Mouse (Mus musculus) liver, embryonic 13.5 days (tissue): Measurements from ENCODE around the gene Ubl4b. TPM values are rescaled to one million over a fixed set of nuclear protein-coding genes. Genes with fewer than 3 reads are reported as not detected.

ENCODE experiments used
- ATAC-seq: fragments of 200-750 bp; cut with Nextera tagmentation; 2 replicates; pipeline ENCODE4 v1.8.0; 2017; ENCODE audit warnings: low read depth, mild to moderate bottlenecking, moderate number of reproducible peaks, moderate library complexity
- DNase-seq: peaks from one replicate; pipeline ENCODE4 v3.0.0; 2022
- H3K27ac ChIP-seq: fragments of 300-500 bp; sonication (generic); 2 replicates; pipeline ENCODE4 v1.5.1; 2015; ENCODE audit warnings: moderate library complexity, mild to moderate bottlenecking, inconsistent platforms
- H3K27me3 ChIP-seq: fragments of 300-500 bp; sonication (generic); 2 replicates; pipeline ENCODE4 v1.6.1; 2015; ENCODE audit warnings: mild to moderate bottlenecking, inconsistent platforms
- H3K36me3 ChIP-seq: fragments of 300-500 bp; sonication (generic); 2 replicates; pipeline ENCODE4 v1.6.1; 2015; ENCODE audit warnings: mild to moderate bottlenecking, inconsistent platforms
- H3K4me1 ChIP-seq: fragments of 300-500 bp; sonication (generic); replicated peaks from 2 replicates; pipeline ENCODE4 v1.6.1; 2015; ENCODE audit warnings: inconsistent platforms
- H3K4me2 ChIP-seq: fragments of 300-500 bp; sonication (generic); 2 replicates; pipeline ENCODE4 v1.6.1; 2015; ENCODE audit warnings: inconsistent platforms, mild to moderate bottlenecking, moderate library complexity
- H3K4me3 ChIP-seq: fragments of 300-500 bp; sonication (generic); replicated peaks from 2 replicates; pipeline ENCODE4 v1.5.1; 2015; ENCODE audit warnings: mild to moderate bottlenecking, inconsistent platforms
- H3K9ac ChIP-seq: fragments of 300-500 bp; sonication (generic); 2 replicates; pipeline ENCODE4 v1.6.1; 2015; ENCODE audit warnings: mild to moderate bottlenecking, inconsistent platforms
- H3K9me3 ChIP-seq: fragments of 300-500 bp; sonication (generic); replicated peaks from 2 replicates; pipeline ENCODE4 v1.6.1; 2016; ENCODE audit warnings: inconsistent platforms
- WGBS: fragments of 180-500 bp; shearing (Covaris S2); methylation state at CpG from one replicate; pipeline ENCODE4 v1.1.7; 2015; ENCODE audit not compliant: insufficient replicate concordance; 5-methylcytosine and 5-hydroxymethylcytosine counted together
- polyA plus RNA-seq: library from polyadenylated mRNA; unstranded; fragments of >200 nt; fragmentation: Nextera tagmentation; extraction: Ambion mirVana; gene quantifications from 2 replicates; pipeline ENCODE4 v1.2.1, GENCODE M21; 2015

The Ubl4b gene
- not detected in 2 replicates for polyA plus RNA-seq

DNA sequence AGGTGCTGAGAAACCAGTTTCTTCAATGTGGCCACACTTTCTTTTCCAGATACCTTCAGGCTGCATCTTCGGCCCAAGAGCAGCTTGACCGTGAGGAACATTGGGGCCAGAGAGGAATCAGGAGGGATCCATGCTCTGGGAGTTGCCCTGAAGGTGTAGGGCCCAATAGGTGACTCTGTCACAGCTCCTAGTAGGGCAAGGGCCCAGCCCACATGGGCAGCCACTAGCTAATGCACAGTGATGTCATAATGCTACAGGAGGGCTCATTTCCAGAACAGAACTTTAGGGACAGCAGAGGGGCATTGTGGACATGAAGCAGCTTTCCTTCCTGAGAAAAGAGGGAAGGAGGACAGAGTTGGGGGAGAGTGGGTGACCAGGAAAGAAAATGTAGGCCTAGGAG is at the start of gene Ubl4b:
Ubl4b (minus strand) TSS at position 232 of the 400 bp plus-strand sequence.
- 55% methylated on average over 2 of the region's 2 CpGs for WGBS
- H3K4me3 ChIP-seq = no peak within 1 kb of the TSS
- no peaks in the 10 kb centered on the region for H3K27me3 ChIP-seq
- DNase-seq (no peak), ATAC-seq (no peak)
- no peaks in the 10 kb centered on the region for H3K36me3 ChIP-seq
- no peak within 1 kb of the TSS for H3K4me2 ChIP-seq
- H3K9ac ChIP-seq = no peak within 1 kb of the TSS
- no peak within 1 kb of the TSS for H3K27ac ChIP-seq
- H3K9me3 ChIP-seq = no peaks in the 10 kb centered on the region
- no peaks in the 10 kb centered on the region for H3K4me1 ChIP-seq

GRCm38 (mm10) chr3:107600127-107600526 is 45.3 kb upstream of the Ubl4b start:
- 36% methylated on average over 6 of the region's 6 CpGs for WGBS
- peaks cover 5% of the 10 kb centered on the region; the same call in 1 of the 2 replicates for H3K4me1 ChIP-seq
- H3K9ac ChIP-seq = no peak overlapping the region
- H3K9me3 ChIP-seq = no peaks in the 10 kb centered on the region
- DNase-seq (no peak), ATAC-seq (no peak)
- peaks cover 86% of the 10 kb centered on the region for H3K27me3 ChIP-seq
- H3K36me3 ChIP-seq = no peaks in the 10 kb centered on the region
- H3K4me3 ChIP-seq = no peak overlapping the region
- no peak overlapping the region for H3K27ac ChIP-seq
- H3K4me2 ChIP-seq = no peak overlapping the region

DNA sequence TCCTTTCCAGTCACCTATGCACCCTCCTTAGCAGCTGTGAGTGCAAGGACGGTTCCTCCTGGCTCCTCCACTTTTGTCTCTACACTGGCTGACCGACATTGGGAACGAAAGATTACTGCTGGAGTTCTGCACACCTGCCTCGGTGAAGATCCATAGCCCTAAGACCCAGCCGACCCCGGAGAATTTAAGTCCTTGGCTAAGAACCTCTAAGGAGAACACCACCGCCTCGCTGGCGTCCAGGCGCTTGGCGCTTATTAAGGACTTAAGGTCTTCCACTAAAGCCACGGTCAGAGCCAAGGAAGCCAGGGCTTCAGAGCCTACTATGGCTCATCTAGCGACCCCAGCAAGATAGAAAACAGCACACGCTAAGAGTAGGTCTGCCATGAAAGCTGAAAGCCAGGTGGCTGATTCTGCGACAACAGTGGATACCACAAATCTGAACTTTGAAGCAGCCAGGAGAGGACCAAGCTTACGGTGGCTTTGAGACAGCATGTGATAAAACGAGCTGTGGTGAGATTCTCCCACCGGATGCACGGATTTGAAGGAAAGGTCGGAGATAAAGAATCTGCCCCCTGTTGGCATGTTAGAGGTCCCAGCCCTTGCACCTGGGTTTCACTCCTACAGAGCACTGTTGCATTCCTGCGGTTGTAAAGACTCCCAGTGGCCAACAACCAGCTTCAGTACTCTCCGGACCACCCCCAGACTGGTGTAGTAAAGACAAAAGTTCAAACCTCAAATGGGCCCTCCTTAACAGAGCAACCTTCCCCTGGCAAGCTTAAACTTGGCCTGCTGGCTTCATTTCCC is 42.9 kb upstream of the Ubl4b start:
- WGBS = 7% methylated on average over 22 of the region's 22 CpGs

DNA sequence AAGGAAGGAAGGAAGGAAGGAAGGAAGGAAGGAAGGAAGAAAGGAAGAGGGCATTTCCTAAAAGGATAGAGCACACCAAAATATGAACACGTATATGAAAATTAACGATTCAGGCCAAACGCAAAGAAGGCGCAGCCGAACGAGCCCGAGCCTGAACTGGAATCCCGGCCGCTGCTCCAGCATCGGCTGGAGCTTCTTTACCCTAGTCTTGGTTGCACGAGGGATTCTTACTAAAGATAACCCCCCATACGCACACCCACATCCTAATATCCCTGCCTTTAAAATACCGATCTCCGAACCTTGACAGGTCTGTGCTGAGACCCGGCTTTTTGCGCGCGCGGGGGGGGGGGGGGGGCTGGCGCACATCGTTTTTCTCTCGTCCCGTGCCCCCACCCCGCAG is 42.3 kb upstream of the Ubl4b start:
- Histone ChIP-seq H3K4me1 (peaks cover 6% of the 10 kb centered on the region; the same call in 1 of the 2 replicates), H3K4me2 (no peak overlapping the region), H3K36me3 (no peaks in the 10 kb centered on the region), H3K9me3 (no peaks in the 10 kb centered on the region), H3K9ac (no peak overlapping the region), H3K4me3 (no peak overlapping the region), H3K27me3 (peaks cover 99% of the 10 kb centered on the region), H3K27ac (no peak overlapping the region)
- 8% methylated on average over 24 of the region's 24 CpGs for WGBS
- no peak for ATAC-seq
- DNase-seq = no peak

More for the DNA sequence above, 42.9 kb upstream of the Ubl4b start:
- H3K4me1 ChIP-seq = peaks cover 6% of the 10 kb centered on the region; the same call in 1 of the 2 replicates
- peaks cover 97% of the 10 kb centered on the region for H3K27me3 ChIP-seq
- no peak for ATAC-seq
- H3K36me3 ChIP-seq = no peaks in the 10 kb centered on the region
- no peaks in the 10 kb centered on the region for H3K9me3 ChIP-seq
- no peak for DNase-seq
- no peak overlapping the region for H3K4me2 ChIP-seq
- no peak overlapping the region for H3K9ac ChIP-seq
- no peak overlapping the region for H3K27ac ChIP-seq
- H3K4me3 ChIP-seq = no peak overlapping the region

GRCm38 (mm10) chr3:107596559-107596958 is 41.7 kb upstream of the Ubl4b start:
- H3K27me3 ChIP-seq = peaks cover 99% of the 10 kb centered on the region
- under 1% methylated on average over 26 of the region's 26 CpGs for WGBS
- no peak overlapping the region for H3K4me2 ChIP-seq
- no peak for ATAC-seq
- no peak overlapping the region for H3K27ac ChIP-seq
- H3K4me1 ChIP-seq = peaks cover 6% of the 10 kb centered on the region; the same call in 1 of the 2 replicates
- no peaks in the 10 kb centered on the region for H3K36me3 ChIP-seq
- H3K9ac ChIP-seq = no peak overlapping the region
- H3K9me3 ChIP-seq = no peaks in the 10 kb centered on the region
- no peak overlapping the region for H3K4me3 ChIP-seq
- DNase-seq = no peak

DNA sequence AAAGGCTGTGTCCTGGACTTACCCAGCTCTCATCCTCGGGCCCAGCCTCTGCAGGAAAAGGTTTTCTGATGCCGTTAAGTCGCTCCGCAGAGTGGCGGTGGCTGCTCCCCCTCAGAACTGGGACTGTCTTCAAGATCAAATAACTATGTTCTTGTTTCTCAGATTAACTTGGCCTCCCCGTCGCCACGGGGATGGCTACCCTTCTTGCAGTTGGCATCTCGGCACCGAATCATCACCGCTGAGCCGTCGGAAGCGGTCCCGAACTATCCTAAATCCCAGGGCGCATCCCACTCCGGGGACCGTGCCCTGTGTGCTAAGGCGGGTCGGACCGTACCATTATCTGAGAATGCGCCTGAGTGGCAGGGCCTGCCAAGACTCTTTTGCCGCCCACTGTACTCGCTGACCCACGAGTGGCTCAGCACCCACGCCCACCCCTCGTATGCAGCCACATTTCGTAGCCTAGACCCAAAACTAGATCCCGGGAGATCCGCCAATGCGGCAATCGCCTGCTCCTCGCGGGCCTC is 41.1 kb upstream of the Ubl4b start:
- peaks cover 6% of the 10 kb centered on the region; the same call in 1 of the 2 replicates for H3K4me1 ChIP-seq
- peaks cover 99% of the 10 kb centered on the region for H3K27me3 ChIP-seq
- no peak overlapping the region for H3K9ac ChIP-seq
- no peak overlapping the region for H3K4me2 ChIP-seq
- peak overlapping the region; percentile 34 for H3K4me3 ChIP-seq
- H3K27ac ChIP-seq = no peak overlapping the region
- DNase-seq (no peak), ATAC-seq (no peak)
- 1% methylated on average over 34 of the region's 34 CpGs for WGBS
- H3K9me3 ChIP-seq = no peaks in the 10 kb centered on the region
- H3K36me3 ChIP-seq = no peaks in the 10 kb centered on the region

DNA sequence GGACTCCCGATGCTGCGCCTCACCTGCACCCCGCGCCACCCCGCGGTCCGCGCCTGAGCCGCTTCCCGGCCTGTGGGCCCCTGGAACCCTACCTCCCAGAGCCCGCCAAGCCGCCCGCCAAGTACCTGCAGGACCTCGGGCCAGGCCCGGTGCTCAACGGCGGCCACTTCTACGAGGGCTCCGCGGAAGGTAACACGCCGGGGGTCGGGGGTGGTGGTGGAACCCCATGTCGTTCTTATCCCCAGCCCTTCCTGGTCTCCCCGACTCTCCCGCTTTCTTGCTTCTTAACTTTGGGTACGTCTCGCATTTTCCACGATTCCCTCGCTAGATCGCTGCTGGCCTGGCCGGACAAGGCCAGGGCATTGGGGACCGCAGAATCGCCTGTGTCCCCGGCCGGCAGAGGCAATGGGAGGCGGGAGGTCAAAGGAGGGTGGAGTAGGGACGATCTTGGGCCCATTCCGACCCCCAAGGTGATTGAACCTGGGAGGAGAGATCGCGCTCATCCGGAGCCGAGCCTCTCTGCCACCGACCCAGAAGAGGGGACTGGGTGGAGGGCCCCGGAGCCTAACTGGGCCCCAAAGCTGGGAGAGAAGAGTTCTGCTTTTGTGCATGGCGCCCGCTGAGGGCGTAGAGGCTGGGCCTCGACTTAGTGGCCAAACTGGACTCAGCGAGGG is 40.5 kb upstream of the Ubl4b start:
- H3K4me1 ChIP-seq = peaks cover 6% of the 10 kb centered on the region; the same call in 1 of the 2 replicates
- 1% methylated on average over 48 of the region's 50 CpGs for WGBS
- H3K4me3 ChIP-seq = peak overlapping the region; percentile 34
- no peak overlapping the region for H3K9ac ChIP-seq
- H3K27ac ChIP-seq = no peak overlapping the region
- no peaks in the 10 kb centered on the region for H3K36me3 ChIP-seq
- no peaks in the 10 kb centered on the region for H3K9me3 ChIP-seq
- no peak for ATAC-seq
- H3K27me3 ChIP-seq = peaks cover 97% of the 10 kb centered on the region
- DNase-seq = no peak
- peak overlapping the region; percentile 50 for H3K4me2 ChIP-seq

GRCm38 (mm10) chr3:107594662-107595263 is 39.9 kb upstream of the Ubl4b start, which contains the start of gene Alx3:
Alx3 (plus strand) TSS chr3:107595031.
- peak within 1 kb of the TSS; percentile 34 for H3K4me3 ChIP-seq
- H3K9ac ChIP-seq = no peak within 1 kb of the TSS
- 3% methylated on average over 40 of the region's 46 CpGs for WGBS
- H3K4me1 ChIP-seq = peaks cover 6% of the 10 kb centered on the region; the same call in 1 of the 2 replicates
- H3K27ac ChIP-seq = no peak within 1 kb of the TSS
- ATAC-seq (no peak), DNase-seq (no peak)
- H3K36me3 ChIP-seq = no peaks in the 10 kb centered on the region
- peaks cover 97% of the 10 kb centered on the region for H3K27me3 ChIP-seq
- peak within 1 kb of the TSS; percentile 50 for H3K4me2 ChIP-seq
- no peaks in the 10 kb centered on the region for H3K9me3 ChIP-seq

DNA sequence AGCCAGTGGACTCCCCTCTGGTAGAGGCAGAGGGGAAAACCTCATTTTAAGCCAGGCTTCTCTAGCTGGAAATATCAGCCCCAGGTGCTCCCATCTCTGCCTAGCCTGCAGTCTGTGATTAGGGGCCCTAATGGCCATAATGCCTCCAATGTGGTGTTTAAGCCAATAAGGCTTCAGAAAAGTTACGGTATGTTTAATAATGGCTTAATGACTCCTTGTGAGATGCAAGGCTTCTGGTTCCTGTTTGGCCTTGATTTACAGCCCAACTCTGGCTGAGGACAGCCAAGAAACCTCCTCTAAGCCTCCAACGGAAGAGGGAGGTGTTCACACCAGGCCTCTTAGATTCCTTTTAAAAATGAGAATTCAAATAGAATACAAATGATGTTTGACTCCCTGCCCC is 38.8 kb upstream of the Ubl4b start:
- no peak overlapping the region for H3K9ac ChIP-seq
- WGBS = 34% methylated on average over 2 of the region's 2 CpGs

GRCm38 (mm10) chr3:107591612-107592011 is 36.7 kb upstream of the Ubl4b start:
- Histone ChIP-seq H3K27me3 (peaks cover 97% of the 10 kb centered on the region), H3K4me1 (peaks cover 6% of the 10 kb centered on the region; the same call in 1 of the 2 replicates), H3K36me3 (no peaks in the 10 kb centered on the region), H3K9ac (no peak overlapping the region), H3K4me3 (no peak overlapping the region), H3K27ac (no peak overlapping the region), H3K9me3 (no peaks in the 10 kb centered on the region), H3K4me2 (no peak overlapping the region)
- ATAC-seq (no peak), DNase-seq (no peak)
- 17% methylated on average over 1 of the region's 1 CpGs for WGBS

More for the DNA sequence above, 38.8 kb upstream of the Ubl4b start:
- H3K27me3 ChIP-seq = peaks cover 97% of the 10 kb centered on the region
- no peak overlapping the region for H3K27ac ChIP-seq
- H3K4me3 ChIP-seq = no peak overlapping the region
- H3K9me3 ChIP-seq = no peaks in the 10 kb centered on the region
- DNase-seq (no peak), ATAC-seq (no peak)
- H3K4me2 ChIP-seq = no peak overlapping the region
- peaks cover 6% of the 10 kb centered on the region; the same call in 1 of the 2 replicates for H3K4me1 ChIP-seq
- H3K36me3 ChIP-seq = no peaks in the 10 kb centered on the region

GRCm38 (mm10) chr3:107586504-107586903 is 31.6 kb upstream of the Ubl4b start:
- no peak overlapping the region for H3K4me2 ChIP-seq
- no peak overlapping the region for H3K9ac ChIP-seq
- H3K27me3 ChIP-seq = peaks cover 98% of the 10 kb centered on the region
- ATAC-seq = no peak
- no peak overlapping the region for H3K27ac ChIP-seq
- no peak overlapping the region for H3K4me3 ChIP-seq
- WGBS = 61% methylated on average over 6 of the region's 6 CpGs
- H3K36me3 ChIP-seq = no peaks in the 10 kb centered on the region
- H3K4me1 ChIP-seq = 0 out of 2 replicates have a peak, but pooled peaks cover 3% of the 10 kb centered on the region
- H3K9me3 ChIP-seq = no peaks in the 10 kb centered on the region
- no peak for DNase-seq
